Mouse (Mus musculus): ENCODE results near the gene Col4a1. TPM values are rescaled to one million over a fixed set of nuclear protein-coding genes. Genes with fewer than 3 reads are reported as not detected.

Gene Col4a1
- polyA plus RNA-seq, 1 experiment = 95.1 TPM

DNA sequence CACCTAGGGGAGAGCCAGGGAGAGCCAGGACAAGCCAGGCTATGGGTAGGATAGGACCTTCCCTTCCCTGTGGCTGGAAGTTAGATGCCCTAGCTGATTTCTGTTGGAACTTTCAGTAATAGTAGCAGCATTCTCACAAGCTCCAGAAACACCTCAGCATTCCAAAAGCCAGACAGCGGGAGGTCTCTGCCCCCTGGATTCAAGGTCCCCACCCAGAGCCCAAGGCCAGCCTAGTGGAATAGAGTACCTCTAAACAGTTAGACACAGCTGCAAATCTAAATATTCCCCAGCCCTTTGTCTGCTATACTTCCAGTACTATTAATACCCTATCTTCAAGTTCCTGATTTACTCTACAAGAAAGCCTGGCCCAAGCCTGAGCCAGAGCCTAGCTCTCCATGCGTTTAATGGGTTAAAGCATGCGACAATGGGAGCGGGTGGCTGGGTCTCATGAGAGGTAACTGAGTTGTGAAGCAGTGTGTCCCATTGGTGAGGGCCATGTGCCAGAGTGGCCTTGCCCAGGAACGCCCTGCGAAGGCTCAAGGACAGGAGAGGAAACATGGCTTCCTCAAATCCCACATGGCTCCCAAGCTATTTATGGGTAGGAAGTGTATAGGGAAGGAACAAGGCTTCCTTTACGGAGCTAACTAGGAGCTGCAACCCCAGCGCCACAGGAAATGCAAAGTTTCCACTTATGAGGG lies 15.3 kb downstream of the Col4a1 start:
- Histone ChIP-seq H3K4me1 (replicated peaks; ENCODE audit: control insufficient read depth, insufficient read depth, low read length) (no peaks in the 10 kb centered on the region), H3K27me3 (ENCODE audit: control insufficient read depth, insufficient read depth, low read length) (no peaks in the 10 kb centered on the region), H3K27ac (ENCODE audit: control insufficient read depth, insufficient read depth, low read length) (no peak overlapping the region), H3K4me3 (ENCODE audit: control insufficient read depth, insufficient read depth, low read length) (no peak overlapping the region), H3K36me3 (ENCODE audit: control insufficient read depth, insufficient read depth, low read length) (no peaks in the 10 kb centered on the region)
- WGBS = 86% methylated on average over 8 of the region's 8 CpGs
- no peak for TF ChIP-seq POLR2A (IDR thresholded peaks at IDR 0.05; ENCODE audit: control insufficient read depth, extremely low read depth, insufficient read depth, low read length, poor library complexity)
- TF ChIP-seq CTCF (IDR thresholded peaks at IDR 0.05; ENCODE audit: borderline replicate concordance, control insufficient read depth, extremely low read depth, insufficient read depth, low read length, poor library complexity) = no peak
- DNase-seq = no peak

DNA sequence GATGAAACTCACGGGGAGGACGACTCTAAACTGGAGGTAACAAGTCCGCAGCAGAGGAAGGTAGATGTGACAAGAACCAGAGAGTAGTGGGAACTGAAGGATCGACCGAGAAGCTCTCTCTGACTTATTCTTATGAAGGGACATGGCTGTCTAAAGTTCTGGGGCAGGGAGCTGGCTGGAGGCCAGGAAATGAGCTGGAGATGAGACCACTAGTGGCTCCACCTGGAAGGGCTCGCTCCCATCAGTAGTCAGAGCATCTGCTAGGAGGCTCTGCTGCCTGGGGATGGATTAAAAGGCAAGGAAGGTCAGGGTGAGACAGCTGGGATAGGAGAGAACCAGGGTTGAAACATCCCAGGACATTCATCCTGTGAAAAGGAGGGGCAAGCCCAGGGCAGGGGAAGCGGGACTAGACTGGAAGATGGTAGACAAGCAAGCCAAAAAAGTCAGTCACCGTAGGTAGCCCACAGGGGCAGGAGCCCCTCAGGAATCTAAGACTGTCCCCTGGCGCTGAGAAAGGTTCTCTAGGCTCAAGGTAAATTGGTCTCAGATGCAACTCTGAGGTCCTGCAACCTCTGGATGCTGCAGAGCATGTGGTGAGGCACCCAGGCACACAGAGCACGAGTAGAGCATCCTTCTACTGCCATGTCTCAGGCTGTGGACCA lies 16.2 kb downstream of the Col4a1 start:
- Histone ChIP-seq H3K36me3 (ENCODE audit: control insufficient read depth, insufficient read depth, low read length) (no peaks in the 10 kb centered on the region), H3K27ac (ENCODE audit: control insufficient read depth, insufficient read depth, low read length) (no peak overlapping the region), H3K27me3 (ENCODE audit: control insufficient read depth, insufficient read depth, low read length) (no peaks in the 10 kb centered on the region), H3K4me3 (ENCODE audit: control insufficient read depth, insufficient read depth, low read length) (no peak overlapping the region), H3K4me1 (replicated peaks; ENCODE audit: control insufficient read depth, insufficient read depth, low read length) (no peaks in the 10 kb centered on the region)
- TF ChIP-seq CTCF (IDR thresholded peaks at IDR 0.05; ENCODE audit: borderline replicate concordance, control insufficient read depth, extremely low read depth, insufficient read depth, low read length, poor library complexity) = no peak
- TF ChIP-seq POLR2A (IDR thresholded peaks at IDR 0.05; ENCODE audit: control insufficient read depth, extremely low read depth, insufficient read depth, low read length, poor library complexity) = no peak
- no peak for DNase-seq
- WGBS = 86% methylated on average over 10 of the region's 10 CpGs

DNA sequence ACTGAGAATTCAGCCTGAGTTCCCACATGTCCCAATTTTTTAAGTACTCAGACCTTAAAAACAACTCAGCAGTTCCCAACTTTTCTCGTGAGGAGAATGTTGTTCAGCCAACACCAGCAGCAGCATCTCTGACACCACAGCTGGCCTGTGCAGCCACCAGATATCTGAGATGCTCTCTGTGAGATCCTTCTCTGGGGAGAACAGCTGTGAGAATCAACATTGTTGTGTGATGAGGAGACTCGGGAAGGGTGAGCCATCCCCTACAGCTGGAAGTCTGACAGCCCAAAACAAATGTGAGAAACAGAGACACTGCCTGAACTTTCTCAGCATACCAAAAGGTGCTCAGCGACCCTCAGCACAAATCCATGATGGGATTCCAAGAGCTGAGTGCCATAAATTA lies 20.0 kb downstream of the Col4a1 start:
- no peak for DNase-seq
- Histone ChIP-seq H3K4me3 (ENCODE audit: control insufficient read depth, insufficient read depth, low read length) (no peak overlapping the region), H3K27me3 (ENCODE audit: control insufficient read depth, insufficient read depth, low read length) (no peaks in the 10 kb centered on the region), H3K27ac (ENCODE audit: control insufficient read depth, insufficient read depth, low read length) (no peak overlapping the region), H3K4me1 (replicated peaks; ENCODE audit: control insufficient read depth, insufficient read depth, low read length) (no peaks in the 10 kb centered on the region), H3K36me3 (ENCODE audit: control insufficient read depth, insufficient read depth, low read length) (no peaks in the 10 kb centered on the region)
- WGBS = 77% methylated on average over 3 of the region's 3 CpGs
- TF ChIP-seq CTCF (IDR thresholded peaks at IDR 0.05; ENCODE audit: borderline replicate concordance, control insufficient read depth, extremely low read depth, insufficient read depth, low read length, poor library complexity) (no peak), POLR2A (IDR thresholded peaks at IDR 0.05; ENCODE audit: control insufficient read depth, extremely low read depth, insufficient read depth, low read length, poor library complexity) (no peak)

DNA sequence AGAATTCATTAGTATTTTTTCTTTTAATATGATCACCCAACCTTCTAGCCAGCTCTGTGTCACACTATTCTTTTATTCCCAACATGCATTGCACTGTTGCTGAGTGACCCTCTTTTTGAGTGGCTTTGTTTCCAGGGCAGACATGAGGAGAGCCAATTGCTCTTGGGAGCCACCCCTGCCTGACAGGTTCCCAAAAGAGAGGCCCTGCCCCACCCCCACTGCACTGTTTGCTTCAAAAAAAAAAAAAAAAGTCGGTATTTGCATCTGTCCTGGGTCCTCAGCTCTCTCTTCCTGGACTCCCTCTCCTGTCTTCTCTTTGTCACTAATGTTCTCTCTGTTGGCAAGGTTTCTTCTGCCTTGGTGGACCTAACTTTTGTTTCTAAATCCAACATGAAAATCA lies 22.1 kb downstream of the Col4a1 start:
- Histone ChIP-seq H3K4me3 (ENCODE audit: control insufficient read depth, insufficient read depth, low read length) (no peak overlapping the region), H3K27me3 (ENCODE audit: control insufficient read depth, insufficient read depth, low read length) (no peaks in the 10 kb centered on the region), H3K36me3 (ENCODE audit: control insufficient read depth, insufficient read depth, low read length) (no peaks in the 10 kb centered on the region), H3K27ac (ENCODE audit: control insufficient read depth, insufficient read depth, low read length) (no peak overlapping the region), H3K4me1 (replicated peaks; ENCODE audit: control insufficient read depth, insufficient read depth, low read length) (no peaks in the 10 kb centered on the region)
- WGBS = 7% methylated on average over 1 of the region's 1 CpGs
- TF ChIP-seq CTCF (IDR thresholded peaks at IDR 0.05; ENCODE audit: borderline replicate concordance, control insufficient read depth, extremely low read depth, insufficient read depth, low read length, poor library complexity) = no peak
- TF ChIP-seq POLR2A (IDR thresholded peaks at IDR 0.05; ENCODE audit: control insufficient read depth, extremely low read depth, insufficient read depth, low read length, poor library complexity) = no peak
- no peak for DNase-seq

DNA sequence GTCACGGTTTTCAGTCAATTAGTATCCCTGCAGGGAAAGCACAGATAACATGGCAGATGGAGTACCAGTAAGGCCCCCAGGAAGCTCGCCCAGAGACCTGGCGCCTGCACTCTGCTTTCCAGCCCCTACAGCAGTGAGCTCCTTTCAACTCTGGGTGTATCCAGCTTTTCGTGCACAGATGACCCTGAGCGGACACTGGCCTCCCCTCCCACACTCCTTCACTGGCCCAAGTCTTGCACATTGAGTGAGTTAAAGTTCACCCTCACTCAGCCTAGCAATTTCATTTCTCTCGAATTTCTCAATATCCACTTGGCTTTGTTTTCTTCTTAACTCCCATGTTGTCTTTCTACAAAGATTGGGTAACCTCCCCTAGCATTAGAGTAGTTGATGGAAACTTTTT lies 24.3 kb downstream of the Col4a1 start:
- no peak overlapping the region for H3K27ac ChIP-seq (ENCODE audit: control insufficient read depth, insufficient read depth, low read length)
- 93% methylated on average over 6 of the region's 6 CpGs for WGBS
- TF ChIP-seq CTCF (IDR thresholded peaks at IDR 0.05; ENCODE audit: borderline replicate concordance, control insufficient read depth, extremely low read depth, insufficient read depth, low read length, poor library complexity) (no peak), POLR2A (IDR thresholded peaks at IDR 0.05; ENCODE audit: control insufficient read depth, extremely low read depth, insufficient read depth, low read length, poor library complexity) (no peak)
- H3K4me1 ChIP-seq (replicated peaks; ENCODE audit: control insufficient read depth, insufficient read depth, low read length) = no peaks in the 10 kb centered on the region
- H3K4me3 ChIP-seq (ENCODE audit: control insufficient read depth, insufficient read depth, low read length) = no peak overlapping the region
- no peaks in the 10 kb centered on the region for H3K36me3 ChIP-seq (ENCODE audit: control insufficient read depth, insufficient read depth, low read length)
- no peak for DNase-seq
- H3K27me3 ChIP-seq (ENCODE audit: control insufficient read depth, insufficient read depth, low read length) = no peaks in the 10 kb centered on the region

DNA sequence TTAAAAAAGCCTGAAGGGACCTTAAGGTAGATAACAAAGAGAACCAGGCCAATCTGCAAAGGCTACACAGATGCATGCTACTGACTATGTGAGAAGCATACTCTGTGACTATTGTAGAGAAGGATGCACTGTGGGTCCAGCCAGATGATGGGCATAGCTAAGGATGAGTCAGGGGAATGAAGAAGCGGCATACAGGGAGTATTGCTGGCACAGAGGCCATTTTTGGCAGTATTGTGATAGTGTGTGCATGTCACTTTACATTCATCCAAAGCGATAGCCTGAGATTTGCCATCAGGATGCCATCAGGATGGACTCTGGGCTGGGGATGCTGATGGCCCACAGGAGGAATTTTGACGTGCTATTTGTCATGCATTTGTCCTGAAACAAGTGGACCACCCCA lies 25.5 kb downstream of the Col4a1 start:
- Histone ChIP-seq H3K27me3 (ENCODE audit: control insufficient read depth, insufficient read depth, low read length) (no peaks in the 10 kb centered on the region), H3K27ac (ENCODE audit: control insufficient read depth, insufficient read depth, low read length) (no peak overlapping the region), H3K36me3 (ENCODE audit: control insufficient read depth, insufficient read depth, low read length) (no peaks in the 10 kb centered on the region), H3K4me1 (replicated peaks; ENCODE audit: control insufficient read depth, insufficient read depth, low read length) (no peaks in the 10 kb centered on the region), H3K4me3 (ENCODE audit: control insufficient read depth, insufficient read depth, low read length) (no peak overlapping the region)
- WGBS = 88% methylated on average over 3 of the region's 3 CpGs
- no peak for TF ChIP-seq CTCF (IDR thresholded peaks at IDR 0.05; ENCODE audit: borderline replicate concordance, control insufficient read depth, extremely low read depth, insufficient read depth, low read length, poor library complexity)
- no peak for TF ChIP-seq POLR2A (IDR thresholded peaks at IDR 0.05; ENCODE audit: control insufficient read depth, extremely low read depth, insufficient read depth, low read length, poor library complexity)
- DNase-seq = no peak

Data from thymus, adult 2 months (tissue).